Mouse (Mus musculus) left cerebral cortex, adult 8-10 months (tissue): ENCODE measurements at regions not wholly inside any gene's neighbourhood (a gene's known extent, or its start where the extent isn't known, plus 50 kb on each side); places are given as distances from the start of the nearest gene placed in this dataset.

Experiments
- DNase-seq, 2 experiments: peaks; one replicate each; pipeline ENCODE4 v3.0.0; 2022; ENCODE audit warnings: low spot score in 2 of 2

DNA sequence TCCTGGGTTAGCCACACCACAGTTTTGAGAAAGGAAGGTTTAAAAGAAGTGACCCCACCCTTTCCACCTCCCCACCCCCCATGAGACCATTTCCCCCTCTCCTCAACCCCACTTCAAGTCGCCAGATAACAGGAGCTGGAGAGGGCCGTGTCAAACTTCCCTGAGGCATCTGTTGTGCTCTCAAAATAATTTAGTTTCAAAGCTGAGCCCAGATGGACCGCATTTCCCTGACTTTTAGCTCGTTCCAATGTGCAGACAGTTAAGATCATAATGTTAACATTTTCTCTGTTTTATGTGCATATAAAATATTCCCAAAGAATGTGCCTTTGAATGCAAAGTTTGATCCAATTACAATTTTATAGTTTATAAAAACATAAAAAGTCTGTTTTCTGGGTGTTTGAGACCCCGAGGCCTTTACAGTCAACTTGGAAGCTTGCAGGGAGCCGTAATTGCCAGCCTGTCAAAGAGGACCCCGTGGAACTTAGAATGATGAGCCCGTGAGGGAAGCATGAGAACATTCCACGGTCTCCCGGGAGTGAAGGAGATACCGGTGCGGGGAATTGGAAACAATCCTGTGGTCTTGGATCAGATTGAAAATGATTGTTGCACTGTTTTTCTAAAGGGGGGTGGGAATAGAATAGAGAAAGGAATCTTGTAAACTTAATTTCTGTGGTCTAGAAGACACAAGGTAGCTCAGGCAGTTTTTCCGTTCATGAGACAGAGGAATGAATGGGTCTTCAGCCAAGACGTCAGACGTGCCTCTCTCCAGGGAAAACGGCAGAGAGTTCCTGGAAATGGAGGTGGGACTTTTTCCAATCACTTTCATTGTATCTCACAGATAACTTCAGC, 903.3 kb downstream of the Mrps31 start:
- DNase-seq: no peak

DNA sequence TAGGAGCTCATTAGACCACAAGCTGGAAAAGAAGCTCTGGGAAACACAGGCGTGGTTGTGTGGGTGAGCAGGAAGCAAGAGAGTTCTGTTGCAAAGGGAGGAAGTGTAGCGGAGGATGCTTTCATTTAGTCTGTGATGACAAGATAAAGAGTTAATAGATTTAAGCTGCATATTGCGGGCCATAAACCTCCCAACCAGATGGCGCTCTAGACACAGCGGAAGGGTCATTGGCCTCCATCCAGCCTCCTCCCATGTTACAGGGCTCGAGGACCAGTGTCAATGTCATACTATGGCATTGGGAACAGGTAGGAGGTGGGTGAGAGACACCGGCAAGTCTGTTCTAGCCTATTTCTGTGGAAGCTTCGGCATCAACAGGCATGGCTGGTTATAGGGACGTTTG, 908.4 kb downstream of the Mrps31 start:
- no peak for DNase-seq

DNA sequence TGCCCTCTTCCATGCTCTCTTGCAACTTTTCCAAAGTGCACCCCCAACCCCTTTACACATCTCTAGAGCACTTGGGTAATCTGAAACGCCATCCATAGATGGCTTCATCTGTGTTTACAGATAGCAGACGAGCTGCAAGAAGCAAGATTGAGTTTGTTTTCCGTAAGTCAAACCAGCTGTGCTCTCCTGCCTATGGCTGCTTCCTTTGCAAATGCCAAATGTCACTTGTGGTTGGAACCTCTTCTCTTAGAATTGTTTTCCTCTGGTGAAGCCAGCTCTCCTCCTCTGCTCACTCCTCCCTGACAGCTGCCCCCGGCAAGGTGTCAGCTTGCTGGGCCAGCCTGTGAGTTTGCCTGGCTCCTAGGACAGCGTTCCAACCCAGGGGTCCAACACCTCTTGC, 910.0 kb downstream of the Mrps31 start:
- no peak for DNase-seq

DNA sequence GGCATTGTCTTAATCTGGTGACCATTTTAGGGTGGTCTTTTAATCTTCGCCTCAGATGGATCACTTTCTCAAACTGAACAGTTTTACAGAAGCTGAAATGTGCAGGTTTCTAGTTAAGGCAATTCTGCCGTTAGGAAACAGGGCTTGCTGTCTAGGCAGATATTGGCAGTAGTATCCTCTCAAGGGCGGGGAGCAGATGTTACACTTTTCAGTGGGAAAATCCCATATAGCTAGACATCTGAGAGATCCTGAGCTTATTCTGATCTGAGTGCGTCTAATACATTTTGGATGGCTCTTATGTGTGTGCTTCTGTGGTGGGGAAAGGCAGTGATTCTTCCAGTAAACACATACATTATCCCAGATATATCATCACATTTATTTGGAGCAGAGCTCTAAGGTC, 916.1 kb downstream of the Mrps31 start:
- no peak for DNase-seq

- DNase-seq: peak in 1 of 2 experiments; percentile 9
Observed at GRCm38 (mm10) chr8:23344161-23344560, 933.0 kb downstream of the Mrps31 start.

- DNase-seq: no peak
Observed at GRCm38 (mm10) chr8:23351367-23351930, 940.3 kb downstream of the Mrps31 start.

- DNase-seq: no peak
Observed at GRCm38 (mm10) chr8:23352259-23353106, 941.3 kb downstream of the Mrps31 start.

DNA sequence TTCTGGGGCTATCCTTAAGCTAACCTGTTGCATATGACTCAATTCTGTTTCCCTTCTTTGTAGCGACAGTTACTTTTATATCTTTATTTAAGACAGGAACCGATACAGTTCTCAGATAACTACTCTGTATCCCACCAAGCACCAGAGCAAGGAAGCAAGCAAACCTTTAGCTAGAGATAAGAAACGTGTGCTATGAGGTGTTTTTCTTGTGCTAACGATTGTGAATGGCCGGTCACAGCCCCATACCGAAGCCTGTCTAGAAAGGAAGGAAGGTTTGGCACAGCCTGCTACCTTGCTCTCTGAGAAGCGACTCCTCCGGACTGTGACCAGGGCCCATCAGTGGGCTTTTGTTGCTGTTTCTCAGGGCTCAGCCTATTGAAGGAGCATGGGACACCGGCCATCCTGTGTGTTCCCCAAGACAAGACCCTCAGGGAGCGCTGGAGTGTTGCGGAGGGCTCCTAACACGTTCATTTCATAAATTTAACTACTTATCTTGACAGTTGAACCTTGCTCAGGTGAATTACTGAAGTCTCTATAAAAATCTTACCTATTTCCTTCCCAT, 949.0 kb downstream of the Mrps31 start:
- no peak for DNase-seq

- DNase-seq: no peak
Observed at GRCm38 (mm10) chr8:23360850-23361274, 949.7 kb downstream of the Mrps31 start.
